ENCODE assay signal across 17 mouse cellular contexts in genomic region chr1:62580314-62580935, GRCm38 (mm10).
DNase-seq lines count a peak whose midpoint lies in the region; ATAC-seq and TF ChIP-seq lines count a peak whose summit lies in the region.
"Had no signal": no experiment of that assay in that cellular context is flagged by ENCODE, and none has a peak within 500 bp of the region (broad histone marks: within the 10 kb centered on the region; RNA-seq: fewer than 3 reads in every experiment).

No protein-coding gene starts in this region.

- no peak overlapping the region for H3K4me2 ChIP-seq in kidney, postnatal 0 days (ENCODE audit: low read length)
- no peak overlapping the region for H3K4me2 ChIP-seq in kidney, embryonic 14.5 days (replicated peaks; ENCODE audit: low read depth, low read length)
- no peak overlapping the region for H3K4me2 ChIP-seq in embryonic facial prominence, embryonic 14.5 days (ENCODE audit: low read depth, low read length)
- no peak overlapping the region for H3K4me2 ChIP-seq in forebrain, postnatal 0 days (ENCODE audit: low read depth)
- H3K4me2 ChIP-seq: forebrain, embryonic 12.5 days; kidney, embryonic 15.5 days; neural tube, embryonic 13.5 days had no signal

- H3K27ac ChIP-seq in kidney, postnatal 0 days = no peak overlapping the region
- H3K27ac ChIP-seq in kidney, embryonic 14.5 days (ENCODE audit: low read depth, low read length) = no peak overlapping the region
- no peak overlapping the region for H3K27ac ChIP-seq in embryonic facial prominence, embryonic 14.5 days (replicated peaks; ENCODE audit: low read depth, low read length)
- H3K27ac ChIP-seq in forebrain, postnatal 0 days (ENCODE audit: low read depth, low read length) = no peak overlapping the region
- H3K27ac ChIP-seq: forebrain, embryonic 12.5 days; hindbrain, embryonic 10.5 days; kidney, embryonic 15.5 days; layer of hippocampus, adult 2 months; midbrain, embryonic 10.5 days; neural tube, embryonic 13.5 days had no signal

- no peaks in the 10 kb centered on the region for H3K36me3 ChIP-seq in kidney, postnatal 0 days (ENCODE audit: insufficient read depth, low read length)
- no peaks in the 10 kb centered on the region for H3K36me3 ChIP-seq in kidney, embryonic 14.5 days (ENCODE audit: control insufficient read depth, insufficient read depth, low read length)
- H3K36me3 ChIP-seq in embryonic facial prominence, embryonic 14.5 days (ENCODE audit: control insufficient read depth, insufficient read depth, low read length) = no peaks in the 10 kb centered on the region
- H3K36me3 ChIP-seq in forebrain, postnatal 0 days (ENCODE audit: insufficient read depth) = no peaks in the 10 kb centered on the region
- H3K36me3 ChIP-seq: forebrain, embryonic 12.5 days; hindbrain, embryonic 10.5 days; kidney, embryonic 15.5 days; midbrain, embryonic 10.5 days; neural tube, embryonic 13.5 days had no signal

- DNase-seq in kidney, postnatal 0 days (ENCODE audit: low spot score) = peak; percentile 15
- DNase-seq in R1 (ENCODE audit: low read depth, low spot score) = peak; percentile 30
- DNase-seq in embryonic facial prominence, embryonic 14.5 days (ENCODE audit: low spot score) = peak; percentile 18
- DNase-seq in lung, postnatal 36 days = peak; percentile 22
- no peak for DNase-seq in right cerebral cortex, adult 18-20 months
- no peak for DNase-seq in forebrain, postnatal 0 days
- DNase-seq in c-Kit-positive CD71-positive TER-119-positive erythroid progenitor cells, embryonic 14.5 days (ENCODE audit: low spot score) = no peak
- DNase-seq: cerebellum, postnatal 10 days; liver; liver, postnatal 0 days had no signal

- WGBS in kidney, postnatal 0 days = 39% methylated on average over 4 of the region's 4 CpGs
- 63% methylated on average over 4 of the region's 4 CpGs for WGBS in kidney, embryonic 14.5 days
- WGBS in embryonic facial prominence, embryonic 14.5 days = 37% methylated on average over 4 of the region's 4 CpGs
- WGBS in forebrain, postnatal 0 days = 59% methylated on average over 4 of the region's 4 CpGs

- H3K4me3 ChIP-seq in kidney, postnatal 0 days (replicated peaks; ENCODE audit: low read depth, low read length) = no peak overlapping the region
- H3K4me3 ChIP-seq in kidney, embryonic 14.5 days (ENCODE audit: low read length) = no peak overlapping the region
- no peak overlapping the region for H3K4me3 ChIP-seq in embryonic facial prominence, embryonic 14.5 days (ENCODE audit: low read depth, low read length)
- H3K4me3 ChIP-seq in forebrain, postnatal 0 days (ENCODE audit: low read depth, low read length) = no peak overlapping the region
- H3K4me3 ChIP-seq: forebrain, embryonic 12.5 days; hindbrain, embryonic 10.5 days; kidney, embryonic 15.5 days; layer of hippocampus, adult 2 months; midbrain, embryonic 10.5 days; neural tube, embryonic 13.5 days had no signal

- no peak overlapping the region for H3K9ac ChIP-seq in kidney, postnatal 0 days (ENCODE audit: low read depth, low read length)
- H3K9ac ChIP-seq in kidney, embryonic 14.5 days (ENCODE audit: low read depth, low read length) = no peak overlapping the region
- no peak overlapping the region for H3K9ac ChIP-seq in embryonic facial prominence, embryonic 14.5 days (ENCODE audit: low read depth, low read length)
- no peak overlapping the region for H3K9ac ChIP-seq in forebrain, postnatal 0 days
- H3K9ac ChIP-seq: forebrain, embryonic 12.5 days; kidney, embryonic 15.5 days; liver, postnatal 0 days; neural tube, embryonic 13.5 days had no signal

- no peak for TF ChIP-seq CTCF in kidney, postnatal 0 days (IDR thresholded peaks at IDR 0.05; ENCODE audit: low read depth)
- no peak for TF ChIP-seq CTCF in forebrain, postnatal 0 days (IDR thresholded peaks at IDR 0.05; ENCODE audit: low read depth)

- no peaks in the 10 kb centered on the region for H3K27me3 ChIP-seq in kidney, postnatal 0 days (ENCODE audit: insufficient read depth, low read length)
- H3K27me3 ChIP-seq in kidney, embryonic 14.5 days (ENCODE audit: control insufficient read depth, insufficient read depth, low read length) = no peaks in the 10 kb centered on the region
- H3K27me3 ChIP-seq in embryonic facial prominence, embryonic 14.5 days (replicated peaks; ENCODE audit: control insufficient read depth, insufficient read depth, low read length) = no peaks in the 10 kb centered on the region
- no peaks in the 10 kb centered on the region for H3K27me3 ChIP-seq in forebrain, postnatal 0 days (ENCODE audit: insufficient read depth, low read length)
- H3K27me3 ChIP-seq: forebrain, embryonic 12.5 days; kidney, embryonic 15.5 days; neural tube, embryonic 13.5 days had no signal

- no peak for ATAC-seq in kidney, postnatal 0 days (replicated peaks; ENCODE audit: low FRiP score, low read depth)
- no peak for ATAC-seq in kidney, embryonic 14.5 days (ENCODE audit: low FRiP score, low TSS enrichment)
- no peak for ATAC-seq in embryonic facial prominence, embryonic 14.5 days (ENCODE audit: low read depth)
- no peak for ATAC-seq in forebrain, postnatal 0 days
- ATAC-seq: liver, postnatal 0 days had no signal

- H3K9me3 ChIP-seq in kidney, postnatal 0 days (replicated peaks; ENCODE audit: low read length) = no peaks in the 10 kb centered on the region
- H3K9me3 ChIP-seq in kidney, embryonic 14.5 days (ENCODE audit: control insufficient read depth, low read length) = no peaks in the 10 kb centered on the region
- H3K9me3 ChIP-seq in embryonic facial prominence, embryonic 14.5 days (ENCODE audit: control insufficient read depth, low read length) = no peaks in the 10 kb centered on the region
- H3K9me3 ChIP-seq in forebrain, postnatal 0 days (ENCODE audit: low read length) = no peaks in the 10 kb centered on the region
- H3K9me3 ChIP-seq: forebrain, embryonic 12.5 days; hindbrain, embryonic 10.5 days; kidney, embryonic 15.5 days; midbrain, embryonic 10.5 days; neural tube, embryonic 13.5 days had no signal

- H3K4me1 ChIP-seq in kidney, postnatal 0 days (replicated peaks; ENCODE audit: insufficient read depth, low read length) = no peaks in the 10 kb centered on the region
- no peaks in the 10 kb centered on the region for H3K4me1 ChIP-seq in kidney, embryonic 14.5 days (ENCODE audit: control insufficient read depth, insufficient read depth, low read length)
- peaks cover 7% of the 10 kb centered on the region; the same call in 1 of the 2 replicates for H3K4me1 ChIP-seq in embryonic facial prominence, embryonic 14.5 days (ENCODE audit: control insufficient read depth, insufficient read depth, low read length)
- peaks cover 9% of the 10 kb centered on the region; the same call in 1 of the 2 replicates for H3K4me1 ChIP-seq in forebrain, postnatal 0 days (ENCODE audit: insufficient read depth)
- H3K4me1 ChIP-seq: forebrain, embryonic 12.5 days; hindbrain, embryonic 10.5 days; neural tube, embryonic 13.5 days had no signal

Comparison
In these comparisons a context has a peak if more than half of its experiments do, and no peak if none do; other contexts are left out.
1. DNase-seq: peak in kidney, postnatal 0 days (single experiment), R1 (single experiment), embryonic facial prominence, embryonic 14.5 days (single experiment) and lung, postnatal 36 days (single experiment); none in right cerebral cortex, adult 18-20 months (single experiment), forebrain, postnatal 0 days (single experiment) and c-Kit-positive CD71-positive TER-119-positive erythroid progenitor cells, embryonic 14.5 days (single experiment).